Mouse (Mus musculus): Measurements from ENCODE around the gene Srp68. TPM values are rescaled to one million over a fixed set of nuclear protein-coding genes. Genes with fewer than 3 reads are reported as not detected.

Gene Srp68
- polyA plus RNA-seq, 1 experiment from 2014 or later, result 91.9 TPM

- Histone ChIP-seq H3K9me3 (ENCODE audit: control insufficient read depth, low read length) (no peaks in the 10 kb centered on the region), H3K4me2 (ENCODE audit: low read depth, low read length) (no peak overlapping the region), H3K27me3 (replicated peaks; ENCODE audit: control insufficient read depth, insufficient read depth, low read length) (0 out of 2 replicates have a peak, but pooled peaks cover under 1% of the 10 kb centered on the region), H3K36me3 (ENCODE audit: control insufficient read depth, insufficient read depth, low read length) (no peaks in the 10 kb centered on the region), H3K27ac (replicated peaks; ENCODE audit: low read depth, low read length) (no peak overlapping the region), H3K9ac (ENCODE audit: low read depth, low read length) (no peak overlapping the region), H3K4me3 (ENCODE audit: low read depth, low read length) (no peak overlapping the region), H3K4me1 (ENCODE audit: control insufficient read depth, insufficient read depth, low read length) (peaks cover 8% of the 10 kb centered on the region)
- ATAC-seq (ENCODE audit: low read depth) (no peak), DNase-seq (ENCODE audit: low spot score) (no peak)
- 83% methylated on average over 6 of the region's 6 CpGs for WGBS
Measured at GRCm38 (mm10) chr11:116215991-116216390, 58.0 kb downstream of the Srp68 start.

DNA sequence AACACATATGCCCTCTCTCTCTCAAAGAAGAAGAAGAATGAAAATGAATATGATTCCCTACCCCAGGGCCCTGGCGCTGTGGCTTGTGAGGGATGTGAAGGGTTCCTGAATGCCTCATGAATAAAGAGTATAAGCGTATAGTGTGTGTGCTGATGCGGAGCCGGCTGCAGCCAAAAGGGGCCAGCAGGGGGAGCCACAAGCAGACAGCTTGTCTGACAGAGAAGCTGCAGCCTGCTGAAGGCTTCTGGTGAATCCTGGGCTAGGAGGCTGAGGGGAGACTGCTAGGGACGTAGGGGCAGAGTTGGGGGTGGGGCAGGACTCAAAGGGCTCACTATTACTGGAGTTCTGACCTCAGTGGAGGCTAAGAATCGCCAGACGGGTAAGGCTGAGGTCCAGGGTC is 58.8 kb downstream of the Srp68 start:
- WGBS, result 70% methylated on average over 7 of the region's 7 CpGs

GRCm38 (mm10) chr11:116213877-116214510 is 60.0 kb downstream of the Srp68 start:
- Histone ChIP-seq H3K4me1 (ENCODE audit: control insufficient read depth, insufficient read depth, low read length) (0 out of 2 replicates have a peak, but pooled peaks cover under 1% of the 10 kb centered on the region), H3K9ac (ENCODE audit: low read depth, low read length) (no peak overlapping the region), H3K27ac (replicated peaks; ENCODE audit: low read depth, low read length) (no peak overlapping the region), H3K4me3 (ENCODE audit: low read depth, low read length) (no peak overlapping the region), H3K27me3 (replicated peaks; ENCODE audit: control insufficient read depth, insufficient read depth, low read length) (no peaks in the 10 kb centered on the region), H3K36me3 (ENCODE audit: control insufficient read depth, insufficient read depth, low read length) (no peaks in the 10 kb centered on the region), H3K4me2 (ENCODE audit: low read depth, low read length) (no peak overlapping the region), H3K9me3 (ENCODE audit: control insufficient read depth, low read length) (no peaks in the 10 kb centered on the region)
- DNase-seq (ENCODE audit: low spot score) (no peak), ATAC-seq (ENCODE audit: low read depth) (no peak)
- WGBS, result 90% methylated on average over 13 of the region's 13 CpGs

More for the DNA sequence above, 58.8 kb downstream of the Srp68 start:
- ATAC-seq (ENCODE audit: low read depth) (no peak), DNase-seq (ENCODE audit: low spot score) (no peak)
- peaks cover 8% of the 10 kb centered on the region for H3K4me1 ChIP-seq (ENCODE audit: control insufficient read depth, insufficient read depth, low read length)
- no peak overlapping the region for H3K4me3 ChIP-seq (ENCODE audit: low read depth, low read length)
- no peaks in the 10 kb centered on the region for H3K27me3 ChIP-seq (replicated peaks; ENCODE audit: control insufficient read depth, insufficient read depth, low read length)
- H3K27ac ChIP-seq (replicated peaks; ENCODE audit: low read depth, low read length), result no peak overlapping the region
- H3K9ac ChIP-seq (ENCODE audit: low read depth, low read length), result no peak overlapping the region
- no peaks in the 10 kb centered on the region for H3K36me3 ChIP-seq (ENCODE audit: control insufficient read depth, insufficient read depth, low read length)
- no peak overlapping the region for H3K4me2 ChIP-seq (ENCODE audit: low read depth, low read length)
- no peaks in the 10 kb centered on the region for H3K9me3 ChIP-seq (ENCODE audit: control insufficient read depth, low read length)

DNA sequence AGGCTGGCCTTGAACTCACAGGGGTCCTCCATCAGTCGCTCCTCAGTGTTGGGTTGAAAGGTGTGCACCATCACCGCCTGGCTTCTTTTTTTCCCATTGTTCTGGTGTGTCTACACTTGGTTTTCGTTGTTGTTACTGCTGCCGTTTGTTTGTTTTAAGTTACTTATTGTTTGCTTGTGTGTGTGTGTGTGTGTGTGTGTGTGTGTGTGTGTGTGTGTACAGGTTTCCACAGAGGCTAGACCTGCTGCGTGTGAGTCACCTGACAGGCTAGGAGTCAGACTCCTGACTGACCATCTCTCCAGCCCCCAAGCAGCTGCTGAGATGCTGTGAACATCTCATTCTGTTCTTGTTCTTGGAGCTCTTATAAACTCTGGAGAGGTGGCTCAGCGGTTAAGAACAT is 61.2 kb downstream of the Srp68 start:
- no peak overlapping the region for H3K4me3 ChIP-seq (ENCODE audit: low read depth, low read length)
- no peaks in the 10 kb centered on the region for H3K4me1 ChIP-seq (ENCODE audit: control insufficient read depth, insufficient read depth, low read length)
- no peak overlapping the region for H3K27ac ChIP-seq (replicated peaks; ENCODE audit: low read depth, low read length)
- H3K4me2 ChIP-seq (ENCODE audit: low read depth, low read length), result no peak overlapping the region
- DNase-seq (ENCODE audit: low spot score), result no peak
- no peak for ATAC-seq (ENCODE audit: low read depth)
- H3K9ac ChIP-seq (ENCODE audit: low read depth, low read length), result no peak overlapping the region
- H3K27me3 ChIP-seq (replicated peaks; ENCODE audit: control insufficient read depth, insufficient read depth, low read length), result no peaks in the 10 kb centered on the region
- WGBS, result 92% methylated on average over 6 of the region's 6 CpGs
- no peaks in the 10 kb centered on the region for H3K9me3 ChIP-seq (ENCODE audit: control insufficient read depth, low read length)
- 0 out of 2 replicates have a peak, but pooled peaks cover 2% of the 10 kb centered on the region for H3K36me3 ChIP-seq (ENCODE audit: control insufficient read depth, insufficient read depth, low read length)

DNA sequence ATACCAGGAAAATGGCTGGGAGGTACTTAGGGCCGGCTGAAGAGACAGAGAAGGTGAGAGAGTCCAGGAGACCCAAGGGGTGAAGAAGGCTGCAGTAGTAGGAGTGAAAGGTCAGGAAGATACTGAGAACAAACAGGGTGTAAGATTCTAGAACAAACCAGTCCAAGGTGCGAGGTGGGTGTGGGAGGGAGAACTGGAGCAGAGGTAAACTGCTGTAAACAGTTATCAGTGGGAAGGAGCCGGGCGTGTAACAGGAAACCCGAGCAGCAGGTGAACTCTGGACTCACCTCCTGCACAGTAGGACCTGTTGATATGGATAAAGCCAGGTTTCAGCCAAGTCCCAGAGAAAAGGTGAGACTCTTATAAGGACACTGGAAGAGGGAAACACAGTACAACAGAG is 63.3 kb downstream of the Srp68 start:
- WGBS, result 67% methylated on average over 5 of the region's 5 CpGs
- Histone ChIP-seq H3K27me3 (replicated peaks; ENCODE audit: control insufficient read depth, insufficient read depth, low read length) (no peaks in the 10 kb centered on the region), H3K4me3 (ENCODE audit: low read depth, low read length) (no peak overlapping the region), H3K9ac (ENCODE audit: low read depth, low read length) (no peak overlapping the region), H3K27ac (replicated peaks; ENCODE audit: low read depth, low read length) (no peak overlapping the region), H3K4me1 (ENCODE audit: control insufficient read depth, insufficient read depth, low read length) (no peaks in the 10 kb centered on the region), H3K36me3 (ENCODE audit: control insufficient read depth, insufficient read depth, low read length) (peaks cover 24% of the 10 kb centered on the region), H3K4me2 (ENCODE audit: low read depth, low read length) (no peak overlapping the region), H3K9me3 (ENCODE audit: control insufficient read depth, low read length) (no peaks in the 10 kb centered on the region)
- ATAC-seq (ENCODE audit: low read depth) (no peak), DNase-seq (ENCODE audit: low spot score) (no peak)

DNA sequence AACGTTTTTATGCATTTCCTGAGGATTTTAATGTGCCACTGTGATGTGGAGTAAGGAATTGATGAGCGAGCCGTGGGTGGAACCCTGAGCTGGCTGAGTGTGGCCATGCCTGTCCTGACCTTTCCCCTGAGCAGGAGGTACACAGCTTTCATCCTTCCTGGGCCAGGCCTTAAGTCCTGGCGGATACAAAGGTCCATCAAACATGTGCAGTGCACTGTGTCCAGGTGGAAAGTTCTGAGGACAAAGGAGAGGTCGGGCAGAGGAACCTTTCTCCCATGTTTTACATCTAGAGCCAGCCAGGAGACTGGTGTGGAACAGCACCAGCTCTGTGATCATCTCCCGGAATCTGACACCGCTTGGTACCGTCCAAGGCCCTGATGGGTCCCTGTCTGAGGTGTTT is 64.8 kb downstream of the Srp68 start:
- 79% methylated on average over 8 of the region's 8 CpGs for WGBS
- H3K27ac ChIP-seq (replicated peaks; ENCODE audit: low read depth, low read length), result no peak overlapping the region
- no peaks in the 10 kb centered on the region for H3K27me3 ChIP-seq (replicated peaks; ENCODE audit: control insufficient read depth, insufficient read depth, low read length)
- no peak overlapping the region for H3K4me2 ChIP-seq (ENCODE audit: low read depth, low read length)
- peaks cover 32% of the 10 kb centered on the region for H3K36me3 ChIP-seq (ENCODE audit: control insufficient read depth, insufficient read depth, low read length)
- no peak overlapping the region for H3K9ac ChIP-seq (ENCODE audit: low read depth, low read length)
- H3K4me3 ChIP-seq (ENCODE audit: low read depth, low read length), result no peak overlapping the region
- no peaks in the 10 kb centered on the region for H3K4me1 ChIP-seq (ENCODE audit: control insufficient read depth, insufficient read depth, low read length)
- H3K9me3 ChIP-seq (ENCODE audit: control insufficient read depth, low read length), result no peaks in the 10 kb centered on the region
- no peak for ATAC-seq (ENCODE audit: low read depth)
- no peak for DNase-seq (ENCODE audit: low spot score)

DNA sequence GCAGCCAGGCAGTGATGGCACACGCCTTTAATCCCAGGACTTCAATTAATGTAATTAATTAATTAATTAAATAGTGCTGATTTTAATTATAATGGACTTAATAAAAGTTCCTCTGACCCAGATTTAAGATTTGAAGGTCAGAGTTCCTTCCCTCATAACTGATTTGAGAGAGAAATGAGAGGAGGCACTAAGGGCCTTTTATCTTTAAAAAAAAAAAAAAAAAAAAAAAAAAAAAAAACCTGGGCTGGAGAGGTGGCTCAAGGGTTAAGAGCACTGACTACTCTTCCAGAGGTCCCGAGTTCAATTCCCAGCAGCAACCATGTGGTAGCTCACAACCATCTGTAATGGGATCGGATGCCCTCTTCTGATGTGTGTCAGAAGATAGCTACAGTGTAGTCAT is 65.4 kb downstream of the Srp68 start:
- no peaks in the 10 kb centered on the region for H3K4me1 ChIP-seq (ENCODE audit: control insufficient read depth, insufficient read depth, low read length)
- 82% methylated on average over 3 of the region's 3 CpGs for WGBS
- H3K36me3 ChIP-seq (ENCODE audit: control insufficient read depth, insufficient read depth, low read length), result peaks cover 32% of the 10 kb centered on the region
- no peak for DNase-seq (ENCODE audit: low spot score)
- no peak overlapping the region for H3K4me2 ChIP-seq (ENCODE audit: low read depth, low read length)
- H3K9ac ChIP-seq (ENCODE audit: low read depth, low read length), result no peak overlapping the region
- H3K4me3 ChIP-seq (ENCODE audit: low read depth, low read length), result no peak overlapping the region
- H3K27ac ChIP-seq (replicated peaks; ENCODE audit: low read depth, low read length), result no peak overlapping the region
- no peaks in the 10 kb centered on the region for H3K27me3 ChIP-seq (replicated peaks; ENCODE audit: control insufficient read depth, insufficient read depth, low read length)
- ATAC-seq (ENCODE audit: low read depth), result no peak
- H3K9me3 ChIP-seq (ENCODE audit: control insufficient read depth, low read length), result no peaks in the 10 kb centered on the region

DNA sequence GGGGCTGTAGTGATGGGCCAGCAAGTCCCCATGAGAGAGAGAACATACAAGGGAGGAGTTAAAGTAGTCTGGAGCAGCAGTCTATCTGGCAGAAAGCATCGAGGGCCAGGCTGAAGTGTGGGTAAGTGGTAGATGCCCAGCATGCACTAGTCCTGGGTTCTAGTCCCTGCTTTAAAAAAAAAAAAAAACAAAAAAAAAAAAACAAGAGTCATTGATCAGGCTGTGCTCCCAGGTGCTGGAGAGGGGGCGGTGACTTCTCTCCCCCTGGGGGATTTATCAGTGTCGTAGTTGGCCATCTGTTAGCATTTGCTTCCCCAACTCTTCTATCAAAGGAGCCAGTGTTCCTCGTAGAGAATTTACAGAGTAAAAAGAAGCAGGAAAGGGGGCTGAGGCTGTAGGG is 67.3 kb downstream of the Srp68 start:
- DNase-seq (ENCODE audit: low spot score) (no peak), ATAC-seq (ENCODE audit: low read depth) (no peak)
- Histone ChIP-seq H3K4me2 (ENCODE audit: low read depth, low read length) (no peak overlapping the region), H3K9ac (ENCODE audit: low read depth, low read length) (no peak overlapping the region), H3K27me3 (replicated peaks; ENCODE audit: control insufficient read depth, insufficient read depth, low read length) (no peaks in the 10 kb centered on the region), H3K36me3 (ENCODE audit: control insufficient read depth, insufficient read depth, low read length) (peaks cover 32% of the 10 kb centered on the region), H3K9me3 (ENCODE audit: control insufficient read depth, low read length) (no peaks in the 10 kb centered on the region), H3K27ac (replicated peaks; ENCODE audit: low read depth, low read length) (no peak overlapping the region), H3K4me1 (ENCODE audit: control insufficient read depth, insufficient read depth, low read length) (no peaks in the 10 kb centered on the region), H3K4me3 (ENCODE audit: low read depth, low read length) (no peak overlapping the region)
- whole genome bisulfite sequencing, result 49% methylated on average over 4 of the region's 4 CpGs

DNA sequence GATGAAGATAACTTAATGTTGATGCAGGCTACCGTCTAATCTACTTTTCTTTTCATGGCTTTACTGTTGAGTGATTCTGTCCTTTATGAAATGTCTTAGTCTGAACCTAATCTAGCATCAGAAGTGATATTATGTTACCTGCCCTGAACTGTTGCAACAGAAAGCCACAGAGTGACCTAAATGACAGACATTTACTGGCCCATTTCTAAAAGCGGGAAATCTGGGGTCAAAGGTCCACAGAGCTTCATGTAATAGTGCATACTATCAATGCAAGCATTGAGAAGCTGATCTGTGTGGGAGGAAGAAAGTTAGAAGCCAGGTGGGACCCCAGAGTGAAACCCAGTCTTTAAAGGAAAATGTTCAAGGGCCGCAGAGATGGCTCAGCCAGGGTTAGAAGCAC is 70.9 kb downstream of the Srp68 start:
- H3K4me2 ChIP-seq (ENCODE audit: low read depth, low read length), result no peak overlapping the region
- ATAC-seq (ENCODE audit: low read depth), result no peak
- H3K27ac ChIP-seq (replicated peaks; ENCODE audit: low read depth, low read length), result no peak overlapping the region
- 96% methylated on average over 3 of the region's 3 CpGs for WGBS
- H3K27me3 ChIP-seq (replicated peaks; ENCODE audit: control insufficient read depth, insufficient read depth, low read length), result no peaks in the 10 kb centered on the region
- no peaks in the 10 kb centered on the region for H3K9me3 ChIP-seq (ENCODE audit: control insufficient read depth, low read length)
- peaks cover 32% of the 10 kb centered on the region for H3K36me3 ChIP-seq (ENCODE audit: control insufficient read depth, insufficient read depth, low read length)
- H3K4me3 ChIP-seq (ENCODE audit: low read depth, low read length), result no peak overlapping the region
- H3K4me1 ChIP-seq (ENCODE audit: control insufficient read depth, insufficient read depth, low read length), result 0 out of 2 replicates have a peak, but pooled peaks cover under 1% of the 10 kb centered on the region
- DNase-seq (ENCODE audit: low spot score), result no peak
- H3K9ac ChIP-seq (ENCODE audit: low read depth, low read length), result no peak overlapping the region
